8 mouse cellular contexts compared by ENCODE assay signal in genomic region chr3:144718706-144719087, GRCm38 (mm10). TPM values are rescaled to one million over a fixed set of nuclear protein-coding genes. Genes with fewer than 3 reads are reported as not detected.
DNase-seq lines count a peak whose midpoint lies in the region; ATAC-seq and TF ChIP-seq lines count a peak whose summit lies in the region.

No protein-coding gene starts in this region.

- peak overlapping the region; percentile 94; the same call in 1 of the 2 replicates for H3K9ac ChIP-seq in forebrain, embryonic 16.5 days (replicated peaks; ENCODE audit: low read depth, low read length)
- peak overlapping the region; percentile 96; the same call in 1 of the 2 replicates for H3K9ac ChIP-seq in intestine, postnatal 0 days (ENCODE audit: low read depth, low read length)
- H3K9ac ChIP-seq in lung, embryonic 14.5 days: peak overlapping the region; percentile 83

- peaks cover 28% of the 10 kb centered on the region for H3K4me1 ChIP-seq in forebrain, embryonic 16.5 days (replicated peaks; ENCODE audit: control insufficient read depth, insufficient read depth, low read length)
- H3K4me1 ChIP-seq in intestine, postnatal 0 days (replicated peaks; ENCODE audit: control insufficient read depth, insufficient read depth, low read length): peaks cover 8% of the 10 kb centered on the region; the same call in 1 of the 2 replicates
- H3K4me1 ChIP-seq in lung, embryonic 14.5 days (ENCODE audit: insufficient read depth): peaks cover 5% of the 10 kb centered on the region

- DNase-seq in adrenal gland, adult 8-10 months: peak; percentile 20
- DNase-seq in adrenal gland, postnatal 25 days: no peak
- peak; percentile 25 for DNase-seq in Muller cell, postnatal 12 days (ENCODE audit: inconsistent ontology term)
- DNase-seq in lung, embryonic 14.5 days: peak; percentile 79
- DNase-seq in yolk sac, embryonic 10.5 days (ENCODE audit: low spot score): peak; percentile 19

- no peak overlapping the region; the same call in 1 of the 2 replicates for H3K27ac ChIP-seq in forebrain, embryonic 16.5 days (ENCODE audit: low read length)
- H3K27ac ChIP-seq in intestine, postnatal 0 days (ENCODE audit: low read depth, low read length): peak overlapping the region; percentile 100
- H3K27ac ChIP-seq in lung, embryonic 14.5 days (ENCODE audit: low read depth): peak overlapping the region; percentile 99

- peak overlapping the region; percentile 85 for H3K4me2 ChIP-seq in forebrain, embryonic 16.5 days (ENCODE audit: low read length)
- peak overlapping the region; percentile 87 for H3K4me2 ChIP-seq in intestine, postnatal 0 days (replicated peaks; ENCODE audit: low read depth)
- H3K4me2 ChIP-seq in lung, embryonic 14.5 days: peak overlapping the region; percentile 83

- no peaks in the 10 kb centered on the region for H3K36me3 ChIP-seq in forebrain, embryonic 16.5 days (ENCODE audit: control insufficient read depth, insufficient read depth)
- H3K36me3 ChIP-seq in intestine, postnatal 0 days (ENCODE audit: control insufficient read depth, insufficient read depth): no peaks in the 10 kb centered on the region
- 0 out of 2 replicates have a peak, but pooled peaks cover 4% of the 10 kb centered on the region for H3K36me3 ChIP-seq in lung, embryonic 14.5 days (ENCODE audit: insufficient read depth)

- 17% methylated on average over 7 of the region's 7 CpGs for WGBS in forebrain, embryonic 16.5 days
- 4% methylated on average over 7 of the region's 7 CpGs for WGBS in intestine, postnatal 0 days
- WGBS in lung, embryonic 14.5 days: 2% methylated on average over 7 of the region's 7 CpGs

- H3K9me3 ChIP-seq in forebrain, embryonic 16.5 days (ENCODE audit: control insufficient read depth, low read length): no peaks in the 10 kb centered on the region
- H3K9me3 ChIP-seq in intestine, postnatal 0 days (ENCODE audit: control insufficient read depth): no peaks in the 10 kb centered on the region
- H3K9me3 ChIP-seq in lung, embryonic 14.5 days (ENCODE audit: low read depth, low read length): no peaks in the 10 kb centered on the region

- TF ChIP-seq CTCF in intestine, postnatal 0 days (IDR thresholded peaks at IDR 0.05; ENCODE audit: low read depth): no peak
- no peak for TF ChIP-seq CTCF in lung, embryonic 14.5 days (IDR thresholded peaks at IDR 0.05; ENCODE audit: low read depth)

- no peak for ATAC-seq in forebrain, embryonic 16.5 days
- ATAC-seq in intestine, postnatal 0 days: no peak
- no peak for ATAC-seq in lung, embryonic 14.5 days (ENCODE audit: insufficient read depth)
- ATAC-seq in monocyte, adult 5-6 weeks (replicated peaks; ENCODE audit: insufficient number of reproducible peaks, low FRiP score, low TSS enrichment, poor library complexity, severe bottlenecking): no peak

- H3K27me3 ChIP-seq in forebrain, embryonic 16.5 days (replicated peaks; ENCODE audit: control insufficient read depth, insufficient read depth, low read length): no peaks in the 10 kb centered on the region
- no peaks in the 10 kb centered on the region for H3K27me3 ChIP-seq in intestine, postnatal 0 days (replicated peaks; ENCODE audit: control insufficient read depth, insufficient read depth, low read length)
- no peaks in the 10 kb centered on the region for H3K27me3 ChIP-seq in lung, embryonic 14.5 days (ENCODE audit: insufficient read depth, low read length)

- peak overlapping the region; percentile 88 for H3K4me3 ChIP-seq in forebrain, embryonic 16.5 days (replicated peaks; ENCODE audit: low read length)
- peak overlapping the region; percentile 90 for H3K4me3 ChIP-seq in intestine, postnatal 0 days (ENCODE audit: low read depth, low read length)
- peak overlapping the region; percentile 85 for H3K4me3 ChIP-seq in lung, embryonic 14.5 days (ENCODE audit: low read depth, low read length)

RNA-seq across cellular contexts. Expression of gene Sh3glb1, which starts 1.4 kb away (rescaled TPM):
- total RNA-seq in adrenal gland, adult 8-10 months (2022): 100 to 1,000 TPM in 3 of 4 experiments, 10 to 100 TPM in 1; 82.1 to 133 (median 115) TPM
- total RNA-seq in adrenal gland, postnatal 25 days (2021): 180 and 199 TPM in 2 replicates
- polyA plus RNA-seq in forebrain, embryonic 16.5 days (2015; fragmentation: Nextera tagmentation; extraction: Ambion mirVana): 93.4 and 106 TPM in 2 replicates
- 158 and 161 TPM in 2 replicates for polyA plus RNA-seq in intestine, postnatal 0 days (2015; fragmentation: Nextera tagmentation; extraction: Ambion mirVana)
- polyA plus RNA-seq in lung, embryonic 14.5 days (2014; fragmentation: Nextera tagmentation; extraction: Ambion mirVana): 104 TPM in 2 replicates
- 162 to 219 TPM (median 198 TPM) in 3 replicates for total RNA-seq in monocyte, adult 5-6 weeks (2017)

RNA-seq across cellular contexts. Expression of gene Clca3a1, which starts 42.1 kb away (rescaled TPM):
- 1 to 10 TPM in 3 of 4 experiments, under 1 TPM in 1; 0.89 to 3.4 (median 2.2) TPM for total RNA-seq in adrenal gland, adult 8-10 months (2022)
- 9.2 TPM in 2 replicates for total RNA-seq in adrenal gland, postnatal 25 days (2021)
- 0.35 and 0.70 TPM in 2 replicates for polyA plus RNA-seq in forebrain, embryonic 16.5 days (2015; fragmentation: Nextera tagmentation; extraction: Ambion mirVana)
- polyA plus RNA-seq in intestine, postnatal 0 days (2015; fragmentation: Nextera tagmentation; extraction: Ambion mirVana): 3.9 and 4.0 TPM in 2 replicates
- 2.8 and 4.0 TPM in 2 replicates for polyA plus RNA-seq in lung, embryonic 14.5 days (2014; fragmentation: Nextera tagmentation; extraction: Ambion mirVana)
- 1.2 TPM in 1 of 3 replicates, not detected in the others for total RNA-seq in monocyte, adult 5-6 weeks (2017)
